Mouse (Mus musculus) T-helper 17 cell (primary cell): ENCODE data around the gene Thnsl2.

Source experiments
- in situ Hi-C, 2 experiments: fragments of 300-600 bp; cut with MboI, MseI; formaldehyde crosslinking; loops; 1 replicate in 1 of 2; 2 replicates in 1 of 2; pipeline ENCODE4 v1.15.1; 2025; ENCODE audit warnings: high pct_unique_total_duplicates in 2 of 2

Gene Thnsl2

GRCm38 (mm10) chr6:71143894-71144455 lies at the start of gene Thnsl2:
Gene Thnsl2 (minus strand): TSS chr6:71144439.
- in situ Hi-C loops = loop anchor here in 1 of 2 experiments (5.0 kb wide), 1 partner anchor 663 kb away; no protein-coding TSS in a partner anchor

GRCm38 (mm10) chr6:71193151-71193740 lies 49.0 kb upstream of the Thnsl2 start:
- in situ Hi-C loops = no loop called here

GRCm38 (mm10) chr6:71190501-71190900 lies 46.3 kb upstream of the Thnsl2 start:
- in situ Hi-C loops = no loop called here

GRCm38 (mm10) chr6:71189578-71189977 lies 45.3 kb upstream of the Thnsl2 start:
- in situ Hi-C loops = no loop called here

- in situ Hi-C loops = no loop called here
Observed at GRCm38 (mm10) chr6:71184941-71185604, 40.8 kb upstream of the Thnsl2 start.

GRCm38 (mm10) chr6:71180596-71180995 lies 36.4 kb upstream of the Thnsl2 start:
- in situ Hi-C loops = no loop called here

GRCm38 (mm10) chr6:71172812-71173580 lies 28.8 kb upstream of the Thnsl2 start:
- in situ Hi-C loops = no loop called here

- in situ Hi-C loops = loop anchor here (10.0 kb wide), 1 partner anchor 128 kb away; no protein-coding TSS in a partner anchor
Observed at GRCm38 (mm10) chr6:71166551-71167169, 22.4 kb upstream of the Thnsl2 start.

GRCm38 (mm10) chr6:71164394-71164793 lies 20.2 kb upstream of the Thnsl2 start:
- in situ Hi-C loops = loop anchor here (5.0 to 10.0 kb wide), 2 partner anchors 130 to 238 kb away; no protein-coding TSS in a partner anchor

GRCm38 (mm10) chr6:71162269-71162668 lies 18.0 kb upstream of the Thnsl2 start:
- in situ Hi-C loops = loop anchor here (5.0 to 10.0 kb wide), 2 partner anchors 133 to 240 kb away; no protein-coding TSS in a partner anchor

GRCm38 (mm10) chr6:71161290-71161689 lies 17.1 kb upstream of the Thnsl2 start:
- in situ Hi-C loops = loop anchor here (5.0 to 10.0 kb wide), 2 partner anchors 134 to 241 kb away; no protein-coding TSS in a partner anchor

- in situ Hi-C loops = no loop called here
Observed at GRCm38 (mm10) chr6:71156674-71157326, 12.6 kb upstream of the Thnsl2 start.

- in situ Hi-C loops = loop anchor here (5.0 kb wide), 2 partner anchors 247 to 652 kb away; no protein-coding TSS in a partner anchor
Observed at GRCm38 (mm10) chr6:71154861-71155260, 10.6 kb upstream of the Thnsl2 start.

- in situ Hi-C loops = loop anchor here (5.0 kb wide), 2 partner anchors 249 to 654 kb away; no protein-coding TSS in a partner anchor
Observed at GRCm38 (mm10) chr6:71153486-71153885, 9.2 kb upstream of the Thnsl2 start.

GRCm38 (mm10) chr6:71151098-71151497 lies 6.9 kb upstream of the Thnsl2 start:
- in situ Hi-C loops = loop anchor here (5.0 kb wide), 2 partner anchors 251 to 656 kb away; no protein-coding TSS in a partner anchor

- in situ Hi-C loops = no loop called here
Observed at GRCm38 (mm10) chr6:71149534-71149933, 5.3 kb upstream of the Thnsl2 start.

GRCm38 (mm10) chr6:71148336-71148735 lies 4.1 kb upstream of the Thnsl2 start:
- in situ Hi-C loops = no loop called here

- in situ Hi-C loops = no loop called here
Observed at GRCm38 (mm10) chr6:71145288-71145989, 1.2 kb upstream of the Thnsl2 start.

GRCm38 (mm10) chr6:71143154-71143893 lies 915 bp downstream of the Thnsl2 start:
- in situ Hi-C loops = loop anchor here in 1 of 2 experiments (5.0 kb wide), 1 partner anchor 664 kb away; no protein-coding TSS in a partner anchor
